Mouse (Mus musculus): ENCODE measurements around the gene Rbm6.

Gene Rbm6

GRCm38 (mm10) chr9:107873137-107873536 lies at the start of gene Rbm6:
Rbm6 (minus strand) TSS chr9:107873237.
- DNase-seq (ENCODE audit: low spot score): no peak

GRCm38 (mm10) chr9:107919441-107919840 lies 46.4 kb upstream of the Rbm6 start:
- DNase-seq (ENCODE audit: low spot score): no peak

GRCm38 (mm10) chr9:107918884-107919283 lies 45.8 kb upstream of the Rbm6 start:
- no peak for DNase-seq (ENCODE audit: low spot score)

GRCm38 (mm10) chr9:107917895-107918608 lies 45.0 kb upstream of the Rbm6 start:
- no peak for DNase-seq (ENCODE audit: low spot score)

GRCm38 (mm10) chr9:107914764-107915420 lies 41.9 kb upstream of the Rbm6 start:
- no peak for DNase-seq (ENCODE audit: low spot score)

- DNase-seq (ENCODE audit: low spot score): no peak
Measured at GRCm38 (mm10) chr9:107910025-107910769, 37.2 kb upstream of the Rbm6 start.

GRCm38 (mm10) chr9:107908410-107909158 lies 35.5 kb upstream of the Rbm6 start:
- no peak for DNase-seq (ENCODE audit: low spot score)

- no peak for DNase-seq (ENCODE audit: low spot score)
Measured at GRCm38 (mm10) chr9:107907801-107908120, 34.7 kb upstream of the Rbm6 start.

GRCm38 (mm10) chr9:107906967-107907800 lies 34.1 kb upstream of the Rbm6 start:
- no peak for DNase-seq (ENCODE audit: low spot score)

GRCm38 (mm10) chr9:107906252-107906966 lies 33.4 kb upstream of the Rbm6 start, which contains the start of gene Mst1r:
Mst1r (plus strand) TSS chr9:107906873.
- DNase-seq (ENCODE audit: low spot score): peak; percentile 75

- DNase-seq (ENCODE audit: low spot score): peak; percentile 64
Measured at GRCm38 (mm10) chr9:107904726-107905125, 31.7 kb upstream of the Rbm6 start.

GRCm38 (mm10) chr9:107901627-107901914 lies 28.5 kb upstream of the Rbm6 start:
- DNase-seq (ENCODE audit: low spot score): no peak

GRCm38 (mm10) chr9:107900840-107901626 lies 28.0 kb upstream of the Rbm6 start:
- peak; percentile 76 for DNase-seq (ENCODE audit: low spot score)

- no peak for DNase-seq (ENCODE audit: low spot score)
Measured at GRCm38 (mm10) chr9:107899855-107900254, 26.8 kb upstream of the Rbm6 start.

- no peak for DNase-seq (ENCODE audit: low spot score)
Measured at GRCm38 (mm10) chr9:107898563-107898962, 25.5 kb upstream of the Rbm6 start.

GRCm38 (mm10) chr9:107891023-107891422 lies 18.0 kb upstream of the Rbm6 start:
- no peak for DNase-seq (ENCODE audit: low spot score)

- no peak for DNase-seq (ENCODE audit: low spot score)
Measured at GRCm38 (mm10) chr9:107890260-107890659, 17.2 kb upstream of the Rbm6 start.

- no peak for DNase-seq (ENCODE audit: low spot score)
Measured at GRCm38 (mm10) chr9:107888267-107888850, 15.3 kb upstream of the Rbm6 start.

- peak; percentile 87 for DNase-seq (ENCODE audit: low spot score)
Measured at GRCm38 (mm10) chr9:107887804-107888266, 14.8 kb upstream of the Rbm6 start, which contains the start of gene Mon1a. Mon1a (plus strand) TSS chr9:107888151.
